Mouse (Mus musculus): Measurements from ENCODE around the gene Aff1.

Aff1 gene

GRCm38 (mm10) chr5:103691624-103692530 lies at the start of gene Aff1:
Gene Aff1, plus strand, starts transcription at chr5:103692374.
- peak; percentile 86 for DNase-seq

- no peak for DNase-seq
Measured at GRCm38 (mm10) chr5:103644167-103644566, 48.0 kb upstream of the Aff1 start.

- DNase-seq, result no peak
Measured at GRCm38 (mm10) chr5:103647320-103647719, 44.9 kb upstream of the Aff1 start.

GRCm38 (mm10) chr5:103654225-103654624 lies 37.9 kb upstream of the Aff1 start:
- no peak for DNase-seq

GRCm38 (mm10) chr5:103654780-103655179 lies 37.4 kb upstream of the Aff1 start:
- no peak for DNase-seq

- DNase-seq, result peak; percentile 55
Measured at GRCm38 (mm10) chr5:103655346-103656118, 36.6 kb upstream of the Aff1 start, which contains the start of gene 1700016H13Rik. Gene 1700016H13Rik, minus strand, starts transcription at chr5:103656010.

- no peak for DNase-seq
Measured at GRCm38 (mm10) chr5:103658921-103659320, 33.3 kb upstream of the Aff1 start.

- no peak for DNase-seq
Measured at GRCm38 (mm10) chr5:103659571-103659970, 32.6 kb upstream of the Aff1 start.

GRCm38 (mm10) chr5:103664932-103665331 lies 27.2 kb upstream of the Aff1 start:
- no peak for DNase-seq

GRCm38 (mm10) chr5:103665876-103666275 lies 26.3 kb upstream of the Aff1 start:
- no peak for DNase-seq

GRCm38 (mm10) chr5:103671858-103672257 lies 20.3 kb upstream of the Aff1 start:
- DNase-seq, result no peak

- DNase-seq, result no peak
Measured at GRCm38 (mm10) chr5:103673611-103674010, 18.6 kb upstream of the Aff1 start.

- DNase-seq, result no peak
Measured at GRCm38 (mm10) chr5:103674482-103674881, 17.7 kb upstream of the Aff1 start.

GRCm38 (mm10) chr5:103676289-103676881 lies 15.8 kb upstream of the Aff1 start:
- no peak for DNase-seq

- DNase-seq, result no peak
Measured at GRCm38 (mm10) chr5:103677894-103678293, 14.3 kb upstream of the Aff1 start.

- no peak for DNase-seq
Measured at GRCm38 (mm10) chr5:103678974-103679373, 13.2 kb upstream of the Aff1 start.

- DNase-seq, result peak; percentile 62
Measured at GRCm38 (mm10) chr5:103680381-103680780, 11.8 kb upstream of the Aff1 start.

- DNase-seq, result no peak
Measured at GRCm38 (mm10) chr5:103681824-103682223, 10.3 kb upstream of the Aff1 start.

- DNase-seq, result no peak
Measured at GRCm38 (mm10) chr5:103689645-103690044, 2.5 kb upstream of the Aff1 start.

- no peak for DNase-seq
Measured at GRCm38 (mm10) chr5:103690190-103690589, 2.0 kb upstream of the Aff1 start.

- DNase-seq, result no peak
Measured at GRCm38 (mm10) chr5:103691171-103691570, 1.0 kb upstream of the Aff1 start.

- DNase-seq, result no peak
Measured at GRCm38 (mm10) chr5:103692531-103693040, 412 bp downstream of the Aff1 start.

GRCm38 (mm10) chr5:103693041-103693641 lies 967 bp downstream of the Aff1 start:
- DNase-seq, result peak; percentile 40

Measured in kidney, adult 11 months (tissue).